Mouse (Mus musculus) heart, adult 2 months (tissue): ENCODE data around the gene Akp3. TPM values are rescaled to one million over a fixed set of nuclear protein-coding genes. Genes with fewer than 3 reads are reported as not detected.

ENCODE experiments used
- DNase-seq, 2 experiments: peaks; one replicate each; pipeline ENCODE4 v3.0.0; 2021
- H3K27ac ChIP-seq: fragments of 200-600 bp; 2 replicates; pipeline ENCODE4 v1.8.1; 2022
- H3K27me3 ChIP-seq: fragments of 200-500 bp; 2 replicates; pipeline ENCODE4 v1.6.1; 2012; ENCODE audit warnings: mild to moderate bottlenecking, low read length, inconsistent platforms, mixed read lengths; ENCODE audit not compliant: control insufficient read depth, insufficient read depth
- H3K36me3 ChIP-seq: fragments of 200-500 bp; 2 replicates; pipeline ENCODE4 v1.6.1; 2012; ENCODE audit warnings: low read length, inconsistent platforms; ENCODE audit not compliant: control insufficient read depth, insufficient read depth
- H3K4me1 ChIP-seq: fragments of 200-500 bp; 2 replicates; pipeline ENCODE4 v1.6.1; 2011; ENCODE audit warnings: low read length; ENCODE audit not compliant: control insufficient read depth, insufficient read depth
- H3K4me3 ChIP-seq: fragments of 200-600 bp; 2 replicates; pipeline ENCODE4 v1.8.1; 2022
- H3K79me2 ChIP-seq: fragments of 200-500 bp; replicated peaks from 2 replicates; pipeline ENCODE4 v1.6.1; 2012; ENCODE audit warnings: mild to moderate bottlenecking, inconsistent platforms, low read length, moderate library complexity, mixed read lengths; ENCODE audit not compliant: control insufficient read depth, insufficient read depth
- H3K9ac ChIP-seq: fragments of 200-500 bp; 2 replicates; pipeline ENCODE4 v1.6.1; 2012; ENCODE audit warnings: low read depth, mild to moderate bottlenecking, control low read depth, inconsistent platforms, low read length, mixed read lengths
- CTCF ChIP-seq: fragments of 200-600 bp; IDR thresholded peaks from 2 replicates; pipeline ENCODE4 v1.8.1; 2022; ENCODE audit warnings: antibody characterized with exemption, mild to moderate bottlenecking, moderate library complexity
- EP300 ChIP-seq: fragments of 200-500 bp; IDR thresholded peaks from 2 replicates; pipeline ENCODE4 v1.6.1; 2011; ENCODE audit warnings: low read depth, low read length, control low read depth; ENCODE audit not compliant: insufficient read depth
- POLR2A ChIP-seq: fragments of 200-500 bp; IDR thresholded peaks from 2 replicates; pipeline ENCODE4 v1.6.1; 2011; ENCODE audit warnings: mild to moderate bottlenecking, low read depth, low read length, control low read depth; ENCODE audit not compliant: insufficient read depth
- WGBS: fragments of 180-500 bp; shearing (Covaris S2); methylation state at CpG from one replicate; pipeline ENCODE4 v1.1.7; 2018; 5-methylcytosine and 5-hydroxymethylcytosine counted together
- intact Hi-C: fragments of 180-260 bp; cut with DNase I; formaldehyde crosslinking; loops from one replicate; pipeline ENCODE4 v1.15.1; 2025
- polyA plus RNA-seq: library from polyadenylated mRNA; depleted of rRNA; stranded (reverse); fragments of >200 nt; gene quantifications from 2 replicates; pipeline ENCODE4 v1.2.3, GENCODE M21; 2012; rRNA removed
- total RNA-seq, 2 experiments: library from RNA; stranded (reverse); gene quantifications; 2 replicates each; pipeline ENCODE4 v1.2.3; 2021

The Akp3 gene
- total and polyA plus RNA-seq, 3 experiments, result 0.06 TPM; not detected in 2

DNA sequence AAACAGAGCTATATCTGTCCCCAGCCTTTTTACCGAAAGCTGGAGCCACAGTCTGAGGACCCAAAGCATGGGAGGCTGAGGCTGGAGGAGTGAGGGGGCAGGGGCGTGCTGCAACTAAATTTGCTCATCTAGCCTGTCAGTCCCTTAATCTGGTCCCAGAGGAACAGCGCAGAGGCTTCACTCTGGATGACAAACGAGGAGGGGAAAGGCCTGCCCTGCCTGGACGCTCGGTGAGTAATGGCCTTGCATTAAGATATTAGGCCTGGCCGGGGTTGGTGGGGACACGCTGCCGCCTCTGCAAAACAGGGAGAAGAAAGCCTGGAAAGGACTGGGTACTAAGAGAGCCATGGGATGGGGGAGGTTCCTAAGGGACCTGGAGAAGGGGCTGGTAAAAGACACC is 47.5 kb downstream of the Akp3 start:
- intact Hi-C loops, result no loop called here
- no peak overlapping the region for H3K4me3 ChIP-seq
- TF ChIP-seq CTCF, result no peak
- no peak for TF ChIP-seq EP300
- TF ChIP-seq POLR2A, result no peak
- WGBS, result 58% methylated on average over 9 of the region's 9 CpGs
- no peak for DNase-seq
- no peaks in the 10 kb centered on the region for H3K79me2 ChIP-seq
- no peak overlapping the region for H3K9ac ChIP-seq
- H3K36me3 ChIP-seq, result no peaks in the 10 kb centered on the region
- H3K4me1 ChIP-seq, result no peaks in the 10 kb centered on the region; the same call in 1 of the 2 replicates
- peaks cover 3% of the 10 kb centered on the region; the same call in 1 of the 2 replicates for H3K27me3 ChIP-seq
- H3K27ac ChIP-seq, result no peak overlapping the region

GRCm38 (mm10) chr1:87174006-87174955 is 49.5 kb downstream of the Akp3 start:
- 28% methylated on average over 28 of the region's 28 CpGs for WGBS
- Histone ChIP-seq H3K79me2 (no peaks in the 10 kb centered on the region), H3K36me3 (no peaks in the 10 kb centered on the region), H3K4me3 (no peak overlapping the region), H3K27ac (no peak overlapping the region), H3K27me3 (peaks cover 3% of the 10 kb centered on the region; the same call in 1 of the 2 replicates), H3K4me1 (no peaks in the 10 kb centered on the region; the same call in 1 of the 2 replicates), H3K9ac (no peak overlapping the region)
- TF ChIP-seq CTCF, result peak; percentile 82
- no peak for TF ChIP-seq EP300
- intact Hi-C loops, result loop anchor here (1.0 kb wide), 1 partner anchor 11 kb away; no protein-coding TSS in a partner anchor
- DNase-seq, result peak; percentile 50 to 67

- TF ChIP-seq POLR2A, result no peak
- no peak for TF ChIP-seq EP300
- peak; percentile 44 for TF ChIP-seq CTCF
- no peaks in the 10 kb centered on the region for H3K79me2 ChIP-seq
- WGBS, result 28% methylated on average over 11 of the region's 11 CpGs
- no peak overlapping the region for H3K27ac ChIP-seq
- no peaks in the 10 kb centered on the region; the same call in 1 of the 2 replicates for H3K4me1 ChIP-seq
- DNase-seq, result peak in 1 of 2 experiments; percentile 23
- no peak overlapping the region for H3K4me3 ChIP-seq
- H3K9ac ChIP-seq, result no peak overlapping the region
- intact Hi-C loops, result no loop called here
- H3K27me3 ChIP-seq, result no peaks in the 10 kb centered on the region
- no peaks in the 10 kb centered on the region for H3K36me3 ChIP-seq
Measured at GRCm38 (mm10) chr1:87175852-87176292, 51.1 kb downstream of the Akp3 start.

Other genes starting within 250 kb of the Akp3 start
- gene Alppl2, start 35.0 kb upstream of the Akp3 start, total RNA-seq, result not detected
- not detected in 2 replicates for gene Alppl2, start 35.0 kb upstream of the Akp3 start, polyA plus RNA-seq
- gene Alpi, start 23.4 kb upstream of the Akp3 start, total RNA-seq, result not detected
- gene Alpi, start 23.4 kb upstream of the Akp3 start, polyA plus RNA-seq, result 0.06 TPM in 1 of 2 replicates, not detected in the other
- gene Ecel1, start 31.5 kb downstream of the Akp3 start, total RNA-seq, result not detected
- 0.09 and 0.31 TPM in 2 replicates for gene Ecel1, start 31.5 kb downstream of the Akp3 start, polyA plus RNA-seq
- not detected for gene Prss56, start 58.3 kb downstream of the Akp3 start, total RNA-seq
- not detected in 2 replicates for gene Prss56, start 58.3 kb downstream of the Akp3 start, polyA plus RNA-seq
- gene Chrnd, start 65.6 kb downstream of the Akp3 start, total RNA-seq, result not detected
- gene Chrnd, start 65.6 kb downstream of the Akp3 start, polyA plus RNA-seq, result not detected in 2 replicates
- not detected for gene Chrng, start 79.7 kb downstream of the Akp3 start, total RNA-seq
- gene Chrng, start 79.7 kb downstream of the Akp3 start, polyA plus RNA-seq, result not detected in 2 replicates
- 10 to 100 TPM; 44.1 to 47.2 TPM for gene Eif4e2, start 88.9 kb downstream of the Akp3 start, total RNA-seq
- gene Eif4e2, start 88.9 kb downstream of the Akp3 start, polyA plus RNA-seq, result 25.8 and 37.2 TPM in 2 replicates
- 1 to 10 TPM; 3.1 to 5.1 TPM for gene Efhd1, start 139.4 kb downstream of the Akp3 start, total RNA-seq
- 6.6 and 12.3 TPM in 2 replicates for gene Efhd1, start 139.4 kb downstream of the Akp3 start, polyA plus RNA-seq
- 10 to 100 TPM; 47.4 to 47.7 TPM for gene Gigyf2, start 202.0 kb downstream of the Akp3 start, total RNA-seq
- 19.3 and 33.5 TPM in 2 replicates for gene Gigyf2, start 202.0 kb downstream of the Akp3 start, polyA plus RNA-seq